Mouse (Mus musculus) ovary, postnatal 10 days (tissue): Measurements from ENCODE around the gene Nrn1.

Experiments
- DNase-seq: peaks from one replicate; pipeline ENCODE4 v3.0.0; 2022; ENCODE audit warnings: low spot score

Nrn1 gene

GRCm38 (mm10) chr13:36734731-36735571 lies at the start of gene Nrn1:
Nrn1 (minus strand) TSS chr13:36735131.
- DNase-seq: no peak

GRCm38 (mm10) chr13:36779626-36780025 lies 44.7 kb upstream of the Nrn1 start:
- no peak for DNase-seq

- no peak for DNase-seq
These were observed 31.9 kb upstream of the Nrn1 start for GRCm38 (mm10) chr13:36766801-36767200.

DNA sequence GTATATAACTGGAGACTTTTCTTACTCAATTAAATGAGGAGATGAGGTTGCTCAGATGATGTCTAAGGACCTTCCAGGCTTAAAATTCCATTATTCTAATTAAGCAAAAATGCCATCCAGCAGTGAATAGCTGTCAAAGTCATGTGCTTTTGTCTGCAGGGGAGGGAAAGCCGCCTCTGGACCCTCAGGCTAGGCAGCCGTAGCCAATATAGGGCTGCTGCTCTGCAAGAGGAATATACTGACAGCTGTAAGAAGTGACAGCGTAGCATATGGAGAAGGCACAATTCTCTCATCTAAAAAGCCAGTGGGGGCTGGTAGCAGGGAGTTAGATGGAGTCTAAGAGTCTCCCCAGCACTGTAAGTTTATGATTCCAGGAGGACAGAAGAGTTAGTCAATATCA lies 16.9 kb upstream of the Nrn1 start:
- no peak for DNase-seq

DNA sequence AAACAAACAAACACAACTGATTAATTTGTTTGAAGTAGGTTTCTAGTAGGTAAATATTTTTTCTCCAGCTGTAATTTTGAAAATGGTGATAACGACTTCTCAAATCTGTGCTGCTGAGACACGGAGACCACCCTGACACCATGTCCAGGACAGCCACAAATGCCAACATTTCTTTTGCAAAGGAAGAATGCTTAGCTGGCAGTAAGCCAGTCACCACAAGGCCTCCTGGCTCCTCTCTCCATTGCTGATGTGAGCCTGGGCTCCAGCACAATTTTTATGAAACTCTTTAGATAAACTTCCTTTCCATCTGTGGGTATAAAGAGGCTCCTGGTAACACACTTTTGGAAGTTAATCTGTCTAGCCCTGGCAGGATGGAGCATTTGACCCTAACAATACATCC lies 15.1 kb upstream of the Nrn1 start:
- no peak for DNase-seq

- DNase-seq: no peak
These were observed 1.7 kb upstream of the Nrn1 start for GRCm38 (mm10) chr13:36736619-36736996.

DNA sequence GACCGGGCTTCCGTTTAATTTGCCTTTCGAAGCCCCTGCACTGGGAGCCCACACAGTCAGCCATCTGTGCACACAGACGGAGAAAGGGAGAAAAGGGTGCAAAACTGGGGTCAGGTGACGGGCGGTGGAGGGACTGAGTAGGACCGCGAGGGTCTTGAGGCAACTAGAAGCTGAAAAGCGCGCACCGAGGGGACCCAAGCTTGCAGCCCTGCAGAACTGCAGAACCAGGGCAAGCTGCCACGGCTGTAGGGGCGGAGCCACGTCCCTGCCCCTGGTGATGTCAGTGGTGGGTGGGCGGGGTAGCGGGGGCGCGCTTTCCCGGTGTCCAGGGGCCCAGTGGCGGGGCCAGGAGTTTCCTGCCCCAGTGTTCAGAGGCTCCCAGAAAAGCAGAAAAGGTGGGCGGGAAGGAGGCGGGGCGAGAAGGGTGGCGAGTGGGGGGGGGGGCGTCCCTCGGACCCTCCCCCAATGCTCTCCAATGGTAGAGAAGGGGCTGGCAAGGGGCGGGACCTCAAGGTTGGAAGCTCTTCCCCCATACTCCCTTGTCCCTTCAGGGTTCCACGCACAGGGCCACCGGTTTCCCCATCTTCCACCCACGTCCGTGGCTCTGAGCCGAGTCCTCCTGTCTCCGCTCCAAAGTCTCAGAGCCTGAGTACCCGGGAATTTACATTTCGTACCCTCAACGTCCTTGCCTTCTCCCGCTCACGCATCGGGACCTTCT lies 1.1 kb upstream of the Nrn1 start:
- no peak for DNase-seq

DNA sequence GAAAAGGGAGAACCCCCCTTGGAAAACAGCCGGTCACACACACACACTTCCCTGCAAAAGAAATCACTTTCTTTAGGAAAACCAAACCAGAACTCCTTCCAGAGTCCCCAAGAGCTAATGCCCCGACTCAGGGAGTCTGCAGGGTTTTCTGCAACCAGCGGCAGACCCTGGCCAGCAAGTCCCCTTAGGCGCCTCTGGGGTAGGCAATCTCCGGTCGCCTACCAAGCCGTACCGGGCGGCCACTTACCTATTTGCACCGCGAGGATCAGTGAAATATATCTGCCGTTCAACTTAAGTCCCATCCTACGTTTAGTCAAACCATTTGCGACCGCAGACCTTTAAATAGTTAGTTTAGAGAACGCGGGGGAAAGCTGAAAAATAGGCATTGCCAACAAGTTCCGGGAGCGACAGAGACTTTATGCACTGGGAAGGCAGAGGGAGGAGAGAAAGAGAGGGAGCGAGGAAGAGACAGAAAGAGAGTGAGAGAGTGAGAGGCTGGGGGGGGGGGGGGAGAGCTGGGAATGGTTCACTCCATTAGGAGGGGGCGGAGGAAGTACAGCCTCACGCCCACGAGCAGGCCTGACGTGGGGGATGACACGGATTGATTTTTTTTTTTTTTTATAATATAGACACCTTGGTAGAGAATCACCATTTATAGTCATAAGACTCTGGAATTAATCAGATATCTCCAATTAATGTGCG lies 791 bp downstream of the Nrn1 start:
- DNase-seq: peak; percentile 22

DNA sequence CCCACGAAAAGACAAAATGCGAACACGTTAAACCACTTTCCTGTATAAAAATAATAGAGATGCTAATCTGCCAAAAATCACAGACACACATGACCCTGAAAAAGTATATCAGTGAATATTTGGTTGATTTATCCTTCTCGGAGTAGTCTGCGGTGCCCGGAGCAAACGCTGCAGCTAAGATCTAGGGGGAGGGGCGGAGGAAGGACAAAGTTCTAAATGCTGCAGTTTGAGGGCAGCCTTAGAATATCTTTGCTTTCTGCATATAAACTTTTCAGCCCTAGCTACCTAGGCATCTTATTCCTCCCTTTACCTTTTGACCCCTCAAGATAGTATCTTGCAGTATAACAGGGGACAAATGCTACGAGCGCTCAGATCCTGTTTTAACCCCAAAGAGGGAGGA lies 1.4 kb downstream of the Nrn1 start:
- no peak for DNase-seq

DNA sequence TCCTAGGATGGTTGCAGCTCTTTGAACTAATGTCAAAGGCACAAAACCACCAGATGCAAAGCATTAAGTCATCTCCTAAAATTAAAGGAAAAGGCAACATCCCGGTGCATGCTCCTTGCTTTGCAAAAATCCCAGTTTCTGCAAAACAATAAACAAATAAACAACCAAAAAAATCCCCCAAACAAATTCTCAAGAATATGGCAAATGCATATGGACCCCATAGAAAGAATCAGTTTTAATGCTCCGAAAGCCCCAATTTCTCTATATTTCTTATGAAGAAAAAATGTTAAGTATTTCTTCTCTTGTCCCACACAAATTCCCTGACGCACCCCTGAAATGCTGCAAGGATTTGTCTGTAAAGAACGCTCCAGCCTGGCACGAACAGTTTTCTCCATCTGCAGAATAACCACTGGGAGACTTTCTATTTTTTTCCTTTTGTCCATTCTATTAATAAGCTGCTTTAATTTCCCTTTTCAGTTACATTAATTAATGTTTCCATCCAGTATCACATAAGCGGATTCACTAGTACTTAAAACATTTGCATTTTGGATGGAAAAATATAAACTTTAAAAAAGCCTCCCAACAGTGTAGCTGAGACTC lies 1.9 kb downstream of the Nrn1 start:
- no peak for DNase-seq

DNA sequence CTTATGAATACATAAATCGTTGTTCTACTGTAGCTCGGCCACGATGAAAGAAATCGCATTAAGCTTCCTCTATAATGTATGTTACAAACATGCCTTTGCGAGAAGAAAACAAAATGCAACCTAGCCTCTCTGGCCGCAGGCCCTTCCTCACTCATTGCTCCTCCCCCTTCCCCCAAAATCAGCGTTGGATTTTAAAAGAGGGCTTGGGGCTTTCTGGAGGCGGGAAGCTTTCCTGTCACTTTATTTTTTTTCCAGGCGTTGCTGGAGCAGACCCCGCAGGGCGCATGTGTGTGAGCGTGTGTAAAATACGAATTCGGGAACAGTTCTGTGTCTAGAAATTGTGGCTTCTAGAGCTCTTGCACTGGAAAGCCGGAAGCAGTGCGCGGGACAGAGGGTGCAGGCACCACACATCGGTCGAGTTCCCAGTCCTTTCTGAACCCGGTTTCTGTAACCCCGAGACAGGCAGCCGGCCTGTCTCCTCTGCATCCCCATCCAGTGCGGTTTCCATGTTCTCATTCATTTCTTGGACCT lies 2.9 kb downstream of the Nrn1 start:
- DNase-seq: no peak

DNA sequence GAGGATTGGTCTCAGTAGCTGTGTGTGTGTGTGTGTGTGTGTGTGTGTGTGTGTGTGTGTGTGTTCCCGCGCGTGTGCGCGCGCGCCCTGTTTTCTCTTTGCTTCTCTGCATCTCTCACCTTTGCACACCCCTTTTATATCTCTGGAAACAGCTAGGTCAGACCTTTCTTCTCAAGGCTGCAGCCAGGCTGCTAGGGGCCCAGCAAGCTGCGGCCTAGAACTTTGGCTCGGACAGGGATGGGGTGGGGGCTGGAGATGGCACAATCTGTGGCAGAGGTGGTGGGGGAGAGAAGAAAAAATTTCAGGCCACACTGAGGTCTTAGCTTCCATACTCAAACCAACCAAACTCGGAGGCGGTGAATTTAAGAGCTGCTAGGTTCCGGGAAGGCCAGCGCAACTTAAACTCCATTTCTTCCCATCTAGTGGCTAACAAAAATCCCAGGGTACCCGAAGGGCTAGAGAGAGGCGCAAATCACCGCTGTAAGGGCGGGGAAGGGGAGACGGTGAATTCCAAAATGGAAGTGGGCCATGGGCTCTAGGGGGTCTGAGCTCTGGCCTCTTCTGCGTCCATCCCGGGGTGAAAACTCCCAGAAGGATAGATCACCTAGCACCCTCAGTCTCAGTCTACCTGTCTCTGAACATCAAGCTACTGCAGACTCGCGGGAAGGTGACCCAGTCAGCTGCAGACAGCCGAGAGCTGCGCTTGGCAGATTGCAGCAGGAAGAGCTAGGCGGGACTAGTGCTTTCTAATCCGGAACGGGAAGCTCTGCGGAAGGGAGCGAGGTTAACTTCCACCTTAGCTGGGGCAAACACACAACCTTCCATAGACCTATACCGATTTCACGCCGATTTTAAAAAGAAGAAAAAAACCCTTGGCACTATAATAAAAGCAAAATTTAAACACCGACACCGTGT lies 3.7 kb downstream of the Nrn1 start:
- DNase-seq: no peak

DNA sequence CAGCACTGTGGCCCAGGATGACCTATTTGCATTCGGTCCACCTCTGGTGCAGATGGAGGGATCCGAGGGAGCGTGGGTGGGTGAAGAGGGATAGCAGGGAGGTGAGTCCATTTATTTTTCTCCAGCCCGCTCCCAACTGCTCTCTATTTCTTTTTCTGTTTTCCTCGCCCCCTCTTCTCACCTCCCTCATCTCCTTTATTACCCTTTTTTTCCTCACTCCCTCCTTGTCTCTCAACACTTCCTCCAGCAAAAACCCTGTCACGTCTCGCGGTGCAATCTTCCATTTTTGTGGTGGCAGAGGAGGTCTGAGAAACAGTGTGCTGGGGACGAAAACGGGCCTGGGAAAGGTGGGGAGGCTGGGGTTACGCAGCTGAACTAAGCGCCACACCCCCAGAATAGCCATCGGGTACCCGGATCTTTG lies 4.6 kb downstream of the Nrn1 start:
- DNase-seq: no peak

GRCm38 (mm10) chr13:36729731-36730340 lies 5.1 kb downstream of the Nrn1 start:
- no peak for DNase-seq

GRCm38 (mm10) chr13:36728509-36728908 lies 6.4 kb downstream of the Nrn1 start:
- no peak for DNase-seq

GRCm38 (mm10) chr13:36727779-36728470 lies 7.0 kb downstream of the Nrn1 start:
- no peak for DNase-seq

DNA sequence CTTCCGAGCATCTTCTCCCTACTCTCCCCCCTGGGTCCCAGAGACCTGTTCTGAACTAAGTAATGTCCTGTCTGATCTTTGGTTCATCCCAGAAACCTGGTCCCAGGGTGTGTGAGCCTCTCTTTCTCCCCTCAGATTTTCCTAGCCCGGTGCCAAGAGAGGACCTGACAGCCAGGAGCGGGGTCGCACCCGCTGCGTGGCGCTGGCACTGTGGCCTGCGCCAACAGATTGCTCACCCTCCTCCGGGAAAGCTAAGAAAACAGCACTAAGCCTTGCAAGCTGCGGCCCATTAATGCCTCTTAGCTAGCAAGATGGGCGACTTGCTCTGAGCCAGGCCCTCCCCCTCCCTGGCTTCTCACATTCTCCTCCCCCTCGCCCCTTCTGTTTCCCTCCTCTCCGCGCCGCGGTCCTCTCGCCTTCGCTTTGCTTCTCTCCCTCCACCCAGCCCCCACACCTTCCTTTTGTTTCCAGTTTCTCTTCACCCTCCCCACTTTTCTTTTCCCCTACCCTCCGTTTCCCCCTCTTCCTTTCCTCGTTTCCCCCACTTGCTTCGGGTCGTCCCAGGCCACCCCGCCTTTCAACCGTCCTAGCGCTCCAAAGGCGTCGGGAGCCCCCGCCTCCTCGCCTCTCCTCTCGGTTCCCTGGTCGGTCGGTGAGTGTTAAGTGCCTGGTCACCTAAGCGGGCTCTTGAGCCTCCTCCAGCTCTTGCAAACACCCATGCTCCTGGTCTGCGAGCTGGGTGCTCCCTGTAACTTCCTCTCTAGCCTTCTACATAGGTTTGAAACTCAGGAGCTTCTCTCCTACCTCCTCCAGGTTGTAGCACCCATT lies 7.8 kb downstream of the Nrn1 start:
- DNase-seq: no peak

DNA sequence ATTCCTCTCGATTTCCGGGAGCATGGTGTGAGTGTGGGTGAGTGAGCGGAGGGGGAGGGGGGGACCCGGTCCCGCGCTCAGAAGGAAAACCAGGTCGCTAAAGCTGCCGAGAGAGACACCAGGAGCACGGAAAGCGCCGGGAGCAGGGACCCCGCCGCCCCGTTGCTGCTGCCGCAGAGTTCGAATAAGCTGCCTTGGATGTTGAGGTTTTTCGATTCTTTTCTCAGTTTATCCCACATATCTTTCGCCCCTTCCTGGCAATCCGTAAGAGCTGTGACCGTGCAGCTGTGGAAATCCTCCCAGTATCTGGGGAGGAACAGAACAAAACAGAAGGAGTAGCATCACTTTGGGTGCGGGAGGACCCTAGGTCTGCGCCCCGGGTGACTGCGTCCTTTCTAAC lies 8.4 kb downstream of the Nrn1 start:
- DNase-seq: no peak

DNA sequence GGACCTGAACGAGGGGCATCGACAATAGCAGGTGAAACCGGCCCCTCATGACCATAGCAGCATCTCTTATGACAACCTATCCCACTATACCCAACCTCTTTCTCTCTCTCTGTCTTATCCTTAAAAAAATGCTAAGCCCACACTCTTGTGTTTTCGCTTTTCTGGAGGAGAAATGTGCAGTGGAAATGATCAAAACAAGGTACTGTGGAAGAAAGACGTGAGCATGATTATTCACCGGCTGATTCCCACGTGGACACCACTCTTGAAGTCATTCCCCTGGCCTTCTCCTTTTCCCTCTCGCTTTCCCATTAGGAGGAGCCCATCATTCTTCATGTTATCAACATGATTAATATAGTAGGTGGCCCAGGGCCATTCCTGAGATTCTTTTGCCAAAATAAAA lies 9.1 kb downstream of the Nrn1 start:
- DNase-seq: no peak
